In the genomic region with DNA sequence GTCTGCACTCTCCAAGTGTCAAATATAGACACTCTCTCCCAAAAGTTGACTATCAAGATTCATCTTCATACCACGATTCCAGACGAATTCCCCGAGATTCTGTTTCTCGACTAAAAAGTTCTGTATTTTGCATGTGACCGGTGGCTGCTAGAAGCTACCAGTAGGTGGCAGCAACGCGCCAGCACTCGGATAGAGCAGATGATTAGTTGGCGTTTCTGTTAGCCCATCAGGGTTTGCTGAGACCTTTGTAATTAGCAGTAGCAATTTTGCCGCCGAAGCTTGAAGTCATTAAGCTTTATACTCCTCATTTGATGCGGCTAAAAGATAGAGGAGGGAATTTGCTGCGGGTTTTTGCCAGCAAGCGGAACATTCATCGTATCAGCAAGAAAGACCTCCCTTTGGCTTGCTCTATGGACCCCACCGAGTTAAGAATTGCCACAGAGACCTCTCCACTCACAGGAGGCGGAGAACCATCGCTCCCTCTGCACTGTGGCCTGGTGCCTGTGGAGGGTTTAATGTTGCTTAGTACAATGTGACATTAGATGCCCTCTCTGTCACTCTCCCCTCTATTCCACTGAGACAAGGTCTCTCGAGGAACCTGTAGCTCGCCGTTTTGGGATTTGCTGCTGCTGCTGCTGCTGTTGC, we compare ENCODE assay signal across 8 mouse cellular contexts. TPM values are rescaled to one million over a fixed set of nuclear protein-coding genes. Genes with fewer than 3 reads are reported as not detected.
DNase-seq lines count a peak whose midpoint lies in the region; ATAC-seq lines count a peak whose summit lies in the region.

No protein-coding gene starts in this region.

- peak; percentile 88 for ATAC-seq in megakaryocyte, adult 5-6 weeks (ENCODE audit: poor library complexity, severe bottlenecking)

- 34% methylated on average over 21 of the region's 21 CpGs for WGBS in hindbrain, embryonic 10.5 days

- H3K4me1 ChIP-seq in hindbrain, embryonic 10.5 days (replicated peaks), result no peaks in the 10 kb centered on the region

- DNase-seq in MN1 (ENCODE audit: low spot score), result peak; percentile 28
- peak; percentile 42 for DNase-seq in brain, embryonic 18.5 days (ENCODE audit: low read depth, low spot score)
- peak; percentile 27 for DNase-seq in fibroblast of lung, adult 2 months (ENCODE audit: low read depth)
- peak; percentile 68 for DNase-seq in hindbrain, embryonic 10.5 days (ENCODE audit: low spot score)
- DNase-seq in layer of hippocampus, postnatal 36 days, result peak; percentile 58 to 70
- peak; percentile 83 to 87 for DNase-seq in right cerebral cortex, postnatal 10 days (ENCODE audit: low spot score in 2 of 2)
- DNase-seq in yolk sac, embryonic 10.5 days (ENCODE audit: low spot score), result peak; percentile 56

- no peak overlapping the region for H3K27ac ChIP-seq in hindbrain, embryonic 10.5 days

- no peaks in the 10 kb centered on the region; the same call in 1 of the 2 replicates for H3K27me3 ChIP-seq in hindbrain, embryonic 10.5 days (ENCODE audit: insufficient read depth, poor library complexity, severe bottlenecking)

- H3K9me3 ChIP-seq in hindbrain, embryonic 10.5 days, result no peaks in the 10 kb centered on the region

- H3K36me3 ChIP-seq in hindbrain, embryonic 10.5 days, result no peaks in the 10 kb centered on the region

- H3K4me3 ChIP-seq in hindbrain, embryonic 10.5 days, result no peak overlapping the region

RNA-seq across cellular contexts. Expression of gene Abcc2, which starts 50.6 kb away (rescaled TPM):
- 0.02 TPM in 1 of 2 replicates, not detected in the other for polyA plus RNA-seq in hindbrain, embryonic 10.5 days (2016; fragmentation: Nextera tagmentation; extraction: Ambion mirVana)
- total RNA-seq in layer of hippocampus, postnatal 36 days (2021), result not detected
- 2.8 and 3.9 TPM in 2 replicates for total RNA-seq in megakaryocyte, adult 5-6 weeks (2015)
- 3.3 and 6.1 TPM in 2 replicates for total RNA-seq in megakaryocyte, adult 5-6 weeks (2017)

Comparison
In these comparisons a context has a peak if more than half of its experiments do, and no peak if none do; other contexts are left out.
1. DNase-seq: peak in every context shown above with its lines; median percentile 85 in right cerebral cortex, postnatal 10 days; 68 in hindbrain, embryonic 10.5 days; 64 in layer of hippocampus, postnatal 36 days; 56 in yolk sac, embryonic 10.5 days; 42 in brain, embryonic 18.5 days; 28 in MN1; 27 in fibroblast of lung, adult 2 months.